Mouse (Mus musculus) hindbrain, embryonic 14.5 days (tissue): ENCODE data around the gene Phgr1. TPM values are rescaled to one million over a fixed set of nuclear protein-coding genes. Genes with fewer than 3 reads are reported as not detected.
A peak's percentile ranks its signal among the peaks of the same experiment; 100 is the strongest.

Experiments
- ATAC-seq: fragments of 200-750 bp; cut with Nextera tagmentation; 2 replicates; pipeline ENCODE4 v1.8.0; 2017; ENCODE audit warnings: moderate number of reproducible peaks, mild to moderate bottlenecking, moderate TSS enrichment, moderate library complexity; ENCODE audit not compliant: low FRiP score
- DNase-seq: peaks from one replicate; pipeline ENCODE4 v3.0.0-alpha.2; 2015; ENCODE audit warnings: low spot score
- H3K27ac ChIP-seq: fragments of 300-500 bp; sonication (generic); 2 replicates; pipeline ENCODE4 v1.5.1; 2014; ENCODE audit warnings: mild to moderate bottlenecking, moderate library complexity
- H3K27me3 ChIP-seq: fragments of 300-500 bp; sonication (generic); 2 replicates; pipeline ENCODE4 v1.6.1; 2014; ENCODE audit warnings: mild to moderate bottlenecking, low read length, mixed read lengths; ENCODE audit not compliant: control insufficient read depth, insufficient read depth
- H3K36me3 ChIP-seq: fragments of 300-500 bp; sonication (generic); replicated peaks from 2 replicates; pipeline ENCODE4 v1.6.1; 2014; ENCODE audit not compliant: control insufficient read depth, insufficient read depth
- H3K4me1 ChIP-seq: fragments of 300-500 bp; sonication (generic); replicated peaks from 2 replicates; pipeline ENCODE4 v1.6.1; 2014; ENCODE audit warnings: antibody characterized with exemption, low read length, mixed read lengths; ENCODE audit not compliant: control insufficient read depth, insufficient read depth
- H3K4me2 ChIP-seq: fragments of 300-500 bp; sonication (generic); replicated peaks from 2 replicates; pipeline ENCODE4 v1.6.1; 2014; ENCODE audit warnings: mild to moderate bottlenecking, moderate library complexity
- H3K4me3 ChIP-seq: fragments of 300-500 bp; sonication (generic); replicated peaks from 2 replicates; pipeline ENCODE4 v1.5.1; 2014; ENCODE audit warnings: mild to moderate bottlenecking, low read length
- H3K9ac ChIP-seq: fragments of 300-500 bp; sonication (generic); 2 replicates; pipeline ENCODE4 v1.6.1; 2014
- H3K9me3 ChIP-seq: fragments of 300-500 bp; sonication (generic); 2 replicates; pipeline ENCODE4 v1.6.1; 2016; ENCODE audit warnings: low read length; ENCODE audit not compliant: control insufficient read depth
- WGBS: fragments of 180-500 bp; shearing (Covaris S2); extraction: QIAGEN DNeasy Blood & Tissue Kit; methylation state at CpG from one replicate; pipeline ENCODE4 v1.1.7; 2014; 5-methylcytosine and 5-hydroxymethylcytosine counted together
- polyA plus RNA-seq: library from polyadenylated mRNA; unstranded; fragments of >200 nt; fragmentation: Nextera tagmentation; extraction: Ambion mirVana; gene quantifications from 2 replicates; pipeline ENCODE4 v1.2.1, GENCODE M21; 2014

Phgr1 gene
- polyA plus RNA-seq, 1 experiment from 2014 or later: not detected

GRCm38 (mm10) chr2:118783093-118783492, 10.5 kb downstream of the Phgr1 start:
- H3K27me3 ChIP-seq: no peaks in the 10 kb centered on the region
- H3K4me1 ChIP-seq: peaks cover 16% of the 10 kb centered on the region
- DNase-seq (no peak), ATAC-seq (no peak)
- H3K9ac ChIP-seq: no peak overlapping the region
- WGBS: 72% methylated on average over 5 of the region's 5 CpGs
- H3K4me3 ChIP-seq: no peak overlapping the region
- H3K4me2 ChIP-seq: no peak overlapping the region
- H3K36me3 ChIP-seq: peaks cover 25% of the 10 kb centered on the region
- no peak overlapping the region for H3K27ac ChIP-seq
- H3K9me3 ChIP-seq: no peaks in the 10 kb centered on the region

GRCm38 (mm10) chr2:118783663-118784062, 11.1 kb downstream of the Phgr1 start:
- no peaks in the 10 kb centered on the region for H3K27me3 ChIP-seq
- H3K9me3 ChIP-seq: no peaks in the 10 kb centered on the region
- H3K4me3 ChIP-seq: no peak overlapping the region
- no peak overlapping the region for H3K9ac ChIP-seq
- H3K4me1 ChIP-seq: peaks cover 16% of the 10 kb centered on the region
- WGBS: 92% methylated on average over 7 of the region's 7 CpGs
- H3K4me2 ChIP-seq: no peak overlapping the region
- ATAC-seq (no peak), DNase-seq (no peak)
- no peak overlapping the region for H3K27ac ChIP-seq
- H3K36me3 ChIP-seq: peaks cover 29% of the 10 kb centered on the region

GRCm38 (mm10) chr2:118786525-118786924, 14.0 kb downstream of the Phgr1 start:
- ATAC-seq (no peak), DNase-seq (no peak)
- 89% methylated on average over 5 of the region's 5 CpGs for WGBS
- Histone ChIP-seq H3K4me3 (no peak overlapping the region), H3K27me3 (no peaks in the 10 kb centered on the region), H3K36me3 (peaks cover 56% of the 10 kb centered on the region), H3K4me2 (no peak overlapping the region), H3K27ac (no peak overlapping the region), H3K9ac (no peak overlapping the region), H3K9me3 (no peaks in the 10 kb centered on the region), H3K4me1 (no peaks in the 10 kb centered on the region)

DNA sequence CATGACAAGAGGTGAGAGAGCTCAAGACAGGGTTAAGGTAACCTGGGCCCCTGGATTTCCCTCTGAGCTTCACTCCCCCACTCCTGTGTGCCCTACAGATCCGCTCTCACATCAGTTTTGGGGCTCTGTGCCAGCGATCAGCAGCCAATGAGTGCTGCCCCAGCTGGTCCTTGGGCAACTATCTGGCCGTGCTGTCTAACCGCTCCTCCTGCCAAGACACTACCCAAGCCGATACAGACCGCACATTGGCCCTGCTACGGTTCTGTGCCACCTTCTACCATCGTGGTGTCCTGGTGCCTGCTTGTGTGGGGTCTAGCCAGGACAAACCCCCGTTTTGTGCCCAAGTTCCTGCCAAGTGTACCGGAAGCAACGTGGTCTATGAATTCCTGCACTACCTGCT, 16.9 kb downstream of the Phgr1 start:
- H3K9me3 ChIP-seq: no peaks in the 10 kb centered on the region
- peaks cover 73% of the 10 kb centered on the region for H3K36me3 ChIP-seq
- no peak overlapping the region for H3K27ac ChIP-seq
- H3K27me3 ChIP-seq: no peaks in the 10 kb centered on the region
- H3K4me1 ChIP-seq: no peaks in the 10 kb centered on the region
- H3K9ac ChIP-seq: no peak overlapping the region
- 80% methylated on average over 11 of the region's 11 CpGs for WGBS
- H3K4me3 ChIP-seq: no peak overlapping the region
- DNase-seq (peak; percentile 33), ATAC-seq (no peak)
- H3K4me2 ChIP-seq: no peak overlapping the region

GRCm38 (mm10) chr2:118790221-118790550, 17.6 kb downstream of the Phgr1 start:
- Histone ChIP-seq H3K9me3 (no peaks in the 10 kb centered on the region), H3K27ac (no peak overlapping the region), H3K4me3 (no peak overlapping the region), H3K27me3 (no peaks in the 10 kb centered on the region), H3K36me3 (peaks cover 73% of the 10 kb centered on the region), H3K4me2 (peak overlapping the region; percentile 26), H3K9ac (no peak overlapping the region), H3K4me1 (no peaks in the 10 kb centered on the region)
- ATAC-seq (no peak; the same call in 1 of the 2 replicates), DNase-seq (no peak)
- 48% methylated on average over 12 of the region's 12 CpGs for WGBS

DNA sequence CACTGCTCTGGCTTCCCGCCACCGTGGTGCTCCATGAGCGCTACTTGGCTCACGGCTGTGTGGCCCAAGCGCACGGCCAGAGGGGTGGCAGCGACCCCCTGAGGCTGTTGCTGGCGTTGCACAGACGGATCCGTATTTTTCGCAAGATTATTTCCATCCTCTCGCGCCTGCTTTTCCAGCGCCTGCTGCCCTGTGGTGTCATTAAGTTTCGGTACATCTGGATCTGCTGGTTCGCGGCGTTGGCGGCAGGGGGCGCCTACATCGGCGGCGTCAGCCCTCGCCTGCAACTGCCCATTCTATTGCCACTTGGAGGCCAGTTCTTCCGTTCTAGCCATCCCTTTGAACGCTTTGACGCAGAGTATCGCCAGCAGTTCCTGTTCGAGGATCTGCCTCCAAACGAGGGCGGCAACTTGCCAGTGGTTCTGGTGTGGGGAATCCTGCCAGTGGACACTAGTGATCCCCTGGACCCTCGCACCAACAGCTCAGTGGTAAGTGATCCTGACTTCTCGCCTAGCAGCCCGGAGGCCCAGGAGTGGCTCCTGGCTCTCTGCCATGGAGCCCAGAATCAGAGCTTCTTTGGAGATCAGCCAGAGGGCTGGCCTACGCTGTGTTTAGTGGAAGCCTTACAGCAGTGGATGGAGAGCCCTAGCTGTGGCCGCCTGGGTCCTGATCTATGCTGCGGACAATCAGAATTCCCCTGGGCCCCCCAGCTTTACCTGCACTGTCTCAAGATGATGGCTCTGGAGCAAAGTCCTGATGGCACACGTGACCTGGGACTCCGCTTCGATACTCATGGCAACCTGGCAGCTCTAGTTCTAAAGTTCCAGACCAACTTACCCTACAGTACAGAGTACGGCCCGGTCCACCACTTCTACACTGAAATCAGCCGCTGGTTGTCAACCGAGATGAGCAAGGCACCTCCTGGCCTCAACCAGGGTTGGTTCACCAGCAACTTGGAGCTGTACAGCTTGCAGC, 18.3 kb downstream of the Phgr1 start:
- Histone ChIP-seq H3K4me1 (no peaks in the 10 kb centered on the region), H3K36me3 (peaks cover 71% of the 10 kb centered on the region), H3K27me3 (no peaks in the 10 kb centered on the region), H3K9ac (no peak overlapping the region), H3K4me2 (peak overlapping the region; percentile 26), H3K9me3 (no peaks in the 10 kb centered on the region), H3K4me3 (no peak overlapping the region), H3K27ac (no peak overlapping the region)
- ATAC-seq (peak; percentile 56; the same call in 1 of the 2 replicates), DNase-seq (peak; percentile 57)
- WGBS: 25% methylated on average over 44 of the region's 44 CpGs

DNA sequence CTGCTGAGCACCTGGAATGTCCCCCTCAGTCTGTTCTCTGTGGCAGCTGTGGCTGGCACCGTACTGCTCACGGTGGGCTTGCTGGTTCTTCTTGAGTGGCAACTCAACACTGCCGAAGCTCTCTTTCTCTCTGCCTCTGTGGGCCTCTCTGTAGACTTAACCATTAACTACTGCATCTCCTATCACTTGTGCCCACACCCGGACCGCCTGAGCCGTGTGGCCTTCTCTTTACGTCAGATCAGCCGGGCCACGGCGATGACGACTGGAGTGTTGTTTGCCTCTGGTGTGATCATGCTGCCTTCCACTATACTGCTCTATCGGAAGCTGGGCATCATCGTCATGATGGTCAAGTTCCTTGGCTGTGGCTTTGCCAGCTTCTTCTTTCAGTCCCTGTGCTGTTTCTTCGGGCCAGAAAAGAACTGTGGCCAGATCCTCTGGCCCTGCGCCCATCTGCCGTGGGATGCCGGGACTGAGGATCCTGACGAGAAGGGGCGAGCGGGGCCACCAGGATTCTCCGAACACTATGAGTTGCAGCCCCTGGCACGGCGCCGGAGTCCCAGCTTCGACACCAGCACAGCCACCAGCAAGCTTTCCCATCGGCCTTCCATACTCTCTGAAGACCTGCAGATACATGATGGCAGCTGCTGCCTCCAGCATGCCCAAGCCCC, 19.2 kb downstream of the Phgr1 start:
- Histone ChIP-seq H3K27me3 (no peaks in the 10 kb centered on the region), H3K9me3 (no peaks in the 10 kb centered on the region), H3K4me1 (no peaks in the 10 kb centered on the region), H3K4me3 (no peak overlapping the region), H3K4me2 (no peak overlapping the region), H3K27ac (no peak overlapping the region), H3K36me3 (peaks cover 62% of the 10 kb centered on the region), H3K9ac (no peak overlapping the region)
- 91% methylated on average over 26 of the region's 26 CpGs for WGBS
- DNase-seq (no peak), ATAC-seq (no peak)

- H3K36me3 ChIP-seq: peaks cover 57% of the 10 kb centered on the region
- no peak overlapping the region for H3K4me3 ChIP-seq
- H3K4me2 ChIP-seq: no peak overlapping the region
- ATAC-seq: no peak
- no peaks in the 10 kb centered on the region for H3K4me1 ChIP-seq
- no peak for DNase-seq
- H3K9me3 ChIP-seq: no peaks in the 10 kb centered on the region
- H3K27ac ChIP-seq: no peak overlapping the region
- 89% methylated on average over 4 of the region's 4 CpGs for WGBS
- no peak overlapping the region for H3K9ac ChIP-seq
- no peaks in the 10 kb centered on the region for H3K27me3 ChIP-seq
These were observed 19.7 kb downstream of the Phgr1 start for GRCm38 (mm10) chr2:118792259-118792613.

GRCm38 (mm10) chr2:118793636-118794035, 21.1 kb downstream of the Phgr1 start:
- WGBS: 88% methylated on average over 4 of the region's 4 CpGs
- Histone ChIP-seq H3K27me3 (no peaks in the 10 kb centered on the region), H3K4me3 (no peak overlapping the region)

More at GRCm38 (mm10) chr2:118793636-118794035, 21.1 kb downstream of the Phgr1 start:
- Histone ChIP-seq H3K36me3 (peaks cover 45% of the 10 kb centered on the region), H3K9me3 (no peaks in the 10 kb centered on the region), H3K27ac (no peak overlapping the region), H3K4me1 (no peaks in the 10 kb centered on the region), H3K4me2 (no peak overlapping the region), H3K9ac (no peak overlapping the region)
- DNase-seq (no peak), ATAC-seq (no peak)
